Mouse (Mus musculus) liver, postnatal 0 days (tissue): ENCODE measurements around the gene Frmd4b.

Source experiments
- CTCF ChIP-seq: sonication (generic); IDR thresholded peaks from 2 replicates; pipeline ENCODE4 v1.5.1; 2016; ENCODE audit warnings: antibody characterized with exemption, low read depth
- EP300 ChIP-seq: IDR thresholded peaks from 2 replicates; pipeline ENCODE4 v1.6.1; 2016; ENCODE audit warnings: antibody characterized with exemption, low read depth, mild to moderate bottlenecking

DNA sequence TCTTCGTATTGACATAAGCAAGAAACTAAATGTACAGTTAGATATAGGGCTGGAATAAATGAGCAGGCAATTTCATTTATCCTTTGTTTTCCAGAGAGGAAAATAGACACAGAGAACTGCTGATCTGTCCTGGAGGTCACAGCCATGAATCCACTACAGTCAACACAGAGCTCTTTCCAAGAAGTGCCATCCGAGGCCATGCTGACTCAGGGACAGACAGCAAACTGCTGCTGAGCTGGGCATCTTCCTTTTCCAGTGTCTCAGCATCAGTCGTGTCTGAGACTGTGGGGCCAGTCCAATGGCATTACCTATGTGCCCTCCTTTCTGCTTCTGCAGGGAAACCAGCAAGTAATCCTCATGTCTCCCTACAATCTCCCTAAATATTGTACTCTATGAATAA, 38.6 kb upstream of the Frmd4b start:
- no peak for TF ChIP-seq CTCF
- TF ChIP-seq EP300 = no peak
